Mouse (Mus musculus) Patski (cell line): Measurements from ENCODE around the gene Tmem121. TPM values are rescaled to one million over a fixed set of nuclear protein-coding genes. Genes with fewer than 3 reads are reported as not detected.
A peak's percentile ranks its signal among the peaks of the same experiment; 100 is the strongest.

ENCODE experiments used
- ATAC-seq: fragments of 100-300 bp; one replicate; pipeline ENCODE4 v1.8.0; 2021
- CTCF ChIA-PET: fragments of 350-600 bp; sonication (Branson Sonifier 250); formaldehyde crosslinking; loops from one replicate; lab custom pipeline; 2022; ENCODE audit warnings: inconsistent platforms; lab: Charles Lee
- POLR2A ChIA-PET: fragments of 350-600 bp; sonication (Branson Sonifier 250); formaldehyde crosslinking; loops from one replicate; lab custom pipeline; 2022; ENCODE audit warnings: antibody characterized with exemption, inconsistent platforms; lab: Charles Lee
- DNase-seq: peaks from one replicate; pipeline ENCODE4 v3.0.0-alpha.2; 2011; ENCODE audit warnings: low read depth, low spot score
- H3K27me3 ChIP-seq: fragments of 371-371 bp; one replicate; pipeline ENCODE4 v1.5.1; 2021
- CTCF ChIP-seq: fragments of 100-300 bp; IDR thresholded peaks from one replicate; pipeline ENCODE4 v1.5.1; 2021
- in situ Hi-C: fragments of 300-500 bp; cut with MboI; formaldehyde crosslinking; loops from 3 replicates; pipeline ENCODE4 v1.11.1; 2018; ENCODE audit warnings: low pct_unique_long_range_greater_than_20kb, mixed read lengths
- polyA plus RNA-seq: library from polyadenylated mRNA; unstranded; gene quantifications from one replicate; pipeline ENCODE4 v1.2.3, GENCODE M21; 2021

The Tmem121 gene
- polyA plus RNA-seq, 1 experiment from 2014 or later: 12.3 TPM

- ChIA-PET CTCF (interaction anchor here (0.8 kb wide), 1 partner anchor 23 kb away, joined by 3 read pairs; no protein-coding TSS in a partner anchor), POLR2A (no interaction called here)
- ATAC-seq (no peak), DNase-seq (no peak)
- TF ChIP-seq CTCF: peak; percentile 82
- in situ Hi-C loops: loop anchor here (25.0 kb wide), 1 partner anchor 945 kb away; no protein-coding TSS in a partner anchor
- H3K27me3 ChIP-seq: no peaks in the 10 kb centered on the region
These were observed 31.8 kb downstream of the Tmem121 start for GRCm38 (mm10) chr12:113217306-113218242.

GRCm38 (mm10) chr12:113219867-113220266, 34.1 kb downstream of the Tmem121 start:
- ChIA-PET CTCF (interaction anchor here (0.7 to 1.2 kb wide), 2 partner anchors 13 to 72 kb away, joined by 3 read pairs; no protein-coding TSS in a partner anchor), POLR2A (no interaction called here)
- ATAC-seq: no peak
- in situ Hi-C loops: loop anchor here (5.0 to 25.0 kb wide), 4 partner anchors 262 to 942 kb away; no protein-coding TSS in a partner anchor
- DNase-seq: no peak
- peak; percentile 44 for TF ChIP-seq CTCF
- H3K27me3 ChIP-seq: no peaks in the 10 kb centered on the region

GRCm38 (mm10) chr12:113220447-113220846, 34.7 kb downstream of the Tmem121 start:
- ATAC-seq: peak; percentile 61
- ChIA-PET CTCF (interaction anchor here (0.7 to 1.2 kb wide), 2 partner anchors 13 to 71 kb away, joined by 3 read pairs; no protein-coding TSS in a partner anchor), POLR2A (no interaction called here)
- peak; percentile 75 for TF ChIP-seq CTCF
- peak; percentile 34 for DNase-seq
- no peaks in the 10 kb centered on the region for H3K27me3 ChIP-seq
- in situ Hi-C loops: loop anchor here (5.0 to 25.0 kb wide), 4 partner anchors 262 to 942 kb away; no protein-coding TSS in a partner anchor

GRCm38 (mm10) chr12:113221289-113221688, 35.6 kb downstream of the Tmem121 start:
- peak; percentile 55 for TF ChIP-seq CTCF
- in situ Hi-C loops: loop anchor here (5.0 to 25.0 kb wide), 4 partner anchors 261 to 941 kb away; no protein-coding TSS in a partner anchor
- no peaks in the 10 kb centered on the region for H3K27me3 ChIP-seq
- ChIA-PET POLR2A (no interaction called here), CTCF (interaction anchor here (0.7 to 2.3 kb wide), 11 partner anchors 11 to 358 kb away, joined by 3 to 10 read pairs (median 3); no protein-coding TSS in a partner anchor)
- no peak for ATAC-seq
- no peak for DNase-seq

- ATAC-seq: peak; percentile 82
- no peaks in the 10 kb centered on the region for H3K27me3 ChIP-seq
- in situ Hi-C loops: loop anchor here (5.0 to 25.0 kb wide), 4 partner anchors 260 to 940 kb away; no protein-coding TSS in a partner anchor
- POLR2A ChIA-PET: no interaction called here
- TF ChIP-seq CTCF: peak; percentile 83
- CTCF ChIA-PET: interaction anchor here (0.7 to 2.3 kb wide), 12 partner anchors 9 to 357 kb away, joined by 3 to 10 read pairs (median 3); no protein-coding TSS in a partner anchor
- DNase-seq: peak; percentile 60
These were observed 36.4 kb downstream of the Tmem121 start for GRCm38 (mm10) chr12:113222121-113222636.

GRCm38 (mm10) chr12:113222748-113223147, 37.0 kb downstream of the Tmem121 start:
- peak; percentile 59 for TF ChIP-seq CTCF
- CTCF ChIA-PET: interaction anchor here (0.8 to 2.3 kb wide), 4 partner anchors 8 to 262 kb away, joined by 3 to 10 read pairs (median 4); no protein-coding TSS in a partner anchor
- ATAC-seq (peak; percentile 79), DNase-seq (peak; percentile 7)
- in situ Hi-C loops: loop anchor here (5.0 to 25.0 kb wide), 4 partner anchors 260 to 940 kb away; no protein-coding TSS in a partner anchor
- POLR2A ChIA-PET: no interaction called here
- H3K27me3 ChIP-seq: no peaks in the 10 kb centered on the region

- no peak for ATAC-seq
- CTCF ChIA-PET: no interaction called here
These were observed 38.5 kb downstream of the Tmem121 start for GRCm38 (mm10) chr12:113224206-113224605.

GRCm38 (mm10) chr12:113224687-113225091, 39.0 kb downstream of the Tmem121 start:
- DNase-seq (no peak), ATAC-seq (no peak)
- TF ChIP-seq CTCF: no peak
- in situ Hi-C loops: loop anchor here (5.0 to 25.0 kb wide), 4 partner anchors 258 to 938 kb away; no protein-coding TSS in a partner anchor
- ChIA-PET POLR2A (no interaction called here), CTCF (no interaction called here)
- H3K27me3 ChIP-seq: no peaks in the 10 kb centered on the region

More at GRCm38 (mm10) chr12:113224206-113224605, 38.5 kb downstream of the Tmem121 start:
- TF ChIP-seq CTCF: peak; percentile 57
- POLR2A ChIA-PET: no interaction called here
- no peak for DNase-seq
- in situ Hi-C loops: loop anchor here (5.0 to 25.0 kb wide), 4 partner anchors 258 to 938 kb away; no protein-coding TSS in a partner anchor
- H3K27me3 ChIP-seq: no peaks in the 10 kb centered on the region

- ChIA-PET CTCF (no interaction called here), POLR2A (no interaction called here)
- in situ Hi-C loops: loop anchor here (10.0 kb wide), 1 partner anchor 487 kb away; no protein-coding TSS in a partner anchor
- TF ChIP-seq CTCF: no peak
- no peaks in the 10 kb centered on the region for H3K27me3 ChIP-seq
- no peak for DNase-seq
- no peak for ATAC-seq
These were observed 42.4 kb downstream of the Tmem121 start for GRCm38 (mm10) chr12:113227970-113228593.
